Comparison of ENCODE assay signal across 16 mouse cellular contexts in the genomic region with DNA sequence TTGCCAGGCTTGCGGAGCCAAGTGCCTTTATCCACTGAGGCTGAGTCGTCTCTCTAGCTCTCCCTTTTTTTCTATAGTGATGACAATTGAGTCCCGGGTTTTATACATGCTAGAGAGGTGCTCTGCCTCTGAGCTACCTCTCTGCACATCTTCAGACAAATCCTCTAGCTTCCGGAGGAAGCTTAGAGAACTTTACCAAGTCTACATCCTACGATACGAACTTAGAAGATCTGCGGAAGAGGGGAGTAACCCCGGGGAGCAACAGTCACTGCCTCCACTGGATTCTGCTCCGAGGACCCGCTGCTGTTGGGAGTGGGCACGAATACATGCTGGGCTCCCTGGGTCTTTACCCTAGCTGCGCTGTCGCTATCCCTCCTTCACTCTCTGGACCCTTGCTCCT. TPM values are rescaled to one million over a fixed set of nuclear protein-coding genes. Genes with fewer than 3 reads are reported as not detected.
DNase-seq lines count a peak whose midpoint lies in the region; ATAC-seq and TF ChIP-seq lines count a peak whose summit lies in the region.
"Had no signal": no experiment of that assay in that cellular context is flagged by ENCODE, and none has a peak within 500 bp of the region (broad histone marks: within the 10 kb centered on the region; RNA-seq: fewer than 3 reads in every experiment).

No protein-coding gene starts in this region.

- H3K4me1 ChIP-seq in heart, embryonic 16.5 days (ENCODE audit: control insufficient read depth, insufficient read depth, low read length): peaks cover 5% of the 10 kb centered on the region
- no peaks in the 10 kb centered on the region; the same call in 1 of the 2 replicates for H3K4me1 ChIP-seq in stomach, embryonic 16.5 days (ENCODE audit: control insufficient read depth, insufficient read depth, low read length)
- no peaks in the 10 kb centered on the region for H3K4me1 ChIP-seq in stomach, postnatal 0 days (replicated peaks; ENCODE audit: control insufficient read depth, insufficient read depth)
- H3K4me1 ChIP-seq in intestine, embryonic 15.5 days (replicated peaks): peaks cover 7% of the 10 kb centered on the region

- TF ChIP-seq EP300 in stomach, postnatal 0 days (optimal IDR thresholded peaks at IDR 0.05): no peak

- no peaks in the 10 kb centered on the region for H3K9me3 ChIP-seq in heart, embryonic 16.5 days (replicated peaks; ENCODE audit: control insufficient read depth, low read length)
- no peaks in the 10 kb centered on the region for H3K9me3 ChIP-seq in stomach, embryonic 16.5 days (replicated peaks; ENCODE audit: control insufficient read depth, low read length)
- H3K9me3 ChIP-seq in stomach, postnatal 0 days (ENCODE audit: control insufficient read depth, low read length): no peaks in the 10 kb centered on the region
- no peaks in the 10 kb centered on the region for H3K9me3 ChIP-seq in intestine, embryonic 15.5 days
- H3K9me3 ChIP-seq: hindbrain, embryonic 12.5 days had no signal

- peak overlapping the region; percentile 17 for H3K4me3 ChIP-seq in heart, embryonic 16.5 days (ENCODE audit: low read length)
- H3K4me3 ChIP-seq in stomach, embryonic 16.5 days (replicated peaks; ENCODE audit: low read length): no peak overlapping the region
- no peak overlapping the region for H3K4me3 ChIP-seq in stomach, postnatal 0 days (ENCODE audit: low read depth, low read length)
- H3K4me3 ChIP-seq in intestine, embryonic 15.5 days (replicated peaks): no peak overlapping the region
- H3K4me3 ChIP-seq: hindbrain, embryonic 12.5 days had no signal

- TF ChIP-seq CTCF in stomach, postnatal 0 days (IDR thresholded peaks at IDR 0.05; ENCODE audit: low read depth): no peak

- no peak overlapping the region for H3K9ac ChIP-seq in heart, embryonic 16.5 days (ENCODE audit: low read length)
- H3K9ac ChIP-seq in stomach, embryonic 16.5 days (ENCODE audit: low read length): no peak overlapping the region
- H3K9ac ChIP-seq in stomach, postnatal 0 days (ENCODE audit: low read length): no peak overlapping the region
- H3K9ac ChIP-seq in intestine, embryonic 15.5 days: no peak overlapping the region
- H3K9ac ChIP-seq: hindbrain, embryonic 12.5 days; liver, embryonic 14.5 days had no signal

- peaks cover 34% of the 10 kb centered on the region for H3K27me3 ChIP-seq in heart, embryonic 16.5 days (ENCODE audit: control insufficient read depth, insufficient read depth, low read length)
- H3K27me3 ChIP-seq in stomach, embryonic 16.5 days (ENCODE audit: control insufficient read depth, insufficient read depth, low read length): peaks cover 10% of the 10 kb centered on the region
- H3K27me3 ChIP-seq in stomach, postnatal 0 days (ENCODE audit: control insufficient read depth, insufficient read depth, low read length): peaks cover 5% of the 10 kb centered on the region; the same call in 1 of the 2 replicates
- H3K27me3 ChIP-seq in intestine, embryonic 15.5 days (replicated peaks): peaks cover 9% of the 10 kb centered on the region

- WGBS in heart, embryonic 16.5 days: 24% methylated on average over 13 of the region's 13 CpGs
- 19% methylated on average over 13 of the region's 13 CpGs for WGBS in stomach, embryonic 16.5 days
- 30% methylated on average over 13 of the region's 13 CpGs for WGBS in stomach, postnatal 0 days
- 21% methylated on average over 13 of the region's 13 CpGs for WGBS in intestine, embryonic 15.5 days

- no peak for DNase-seq in heart, adult 11 months
- DNase-seq in stomach, postnatal 0 days (ENCODE audit: low spot score): no peak
- peak; percentile 46 for DNase-seq in naive thymus-derived CD4-positive, alpha-beta T cell, adult 2 months (ENCODE audit: low read depth)
- DNase-seq in adrenal gland, postnatal 10 days: no peak
- DNase-seq: cerebellum, adult 11 months; cerebellum, postnatal 36 days; gastrocnemius, postnatal 36 days; kidney, adult 11 months; lung, postnatal 4 days; right cerebral cortex, postnatal 25 days had no signal

- H3K4me2 ChIP-seq in heart, embryonic 16.5 days (ENCODE audit: low read depth, low read length): peak overlapping the region; percentile 42
- peak overlapping the region; percentile 1; the same call in 1 of the 2 replicates for H3K4me2 ChIP-seq in stomach, embryonic 16.5 days (ENCODE audit: low read depth, low read length)
- H3K4me2 ChIP-seq in stomach, postnatal 0 days (replicated peaks; ENCODE audit: low read depth): no peak overlapping the region
- H3K4me2 ChIP-seq in intestine, embryonic 15.5 days (replicated peaks): peak overlapping the region; percentile 33
- H3K4me2 ChIP-seq: hindbrain, embryonic 12.5 days had no signal

- H3K27ac ChIP-seq in heart, embryonic 16.5 days (ENCODE audit: low read length): no peak overlapping the region
- H3K27ac ChIP-seq in stomach, embryonic 16.5 days (ENCODE audit: low read length): no peak overlapping the region
- no peak overlapping the region for H3K27ac ChIP-seq in stomach, postnatal 0 days (replicated peaks)
- no peak overlapping the region for H3K27ac ChIP-seq in intestine, embryonic 15.5 days
- H3K27ac ChIP-seq: hindbrain, embryonic 12.5 days; liver, embryonic 14.5 days had no signal

- H3K36me3 ChIP-seq in heart, embryonic 16.5 days (ENCODE audit: control insufficient read depth, insufficient read depth): no peaks in the 10 kb centered on the region
- no peaks in the 10 kb centered on the region for H3K36me3 ChIP-seq in stomach, embryonic 16.5 days (ENCODE audit: control insufficient read depth, insufficient read depth, low read length)
- no peaks in the 10 kb centered on the region for H3K36me3 ChIP-seq in stomach, postnatal 0 days (ENCODE audit: control insufficient read depth, insufficient read depth, low read length)
- H3K36me3 ChIP-seq in intestine, embryonic 15.5 days: no peaks in the 10 kb centered on the region
- H3K36me3 ChIP-seq: hindbrain, embryonic 12.5 days had no signal

- no peak for ATAC-seq in heart, embryonic 16.5 days (replicated peaks; ENCODE audit: extremely low read depth, insufficient read depth, low FRiP score)
- no peak for ATAC-seq in stomach, embryonic 16.5 days (ENCODE audit: insufficient read depth, low FRiP score)
- ATAC-seq in stomach, postnatal 0 days (ENCODE audit: low FRiP score, low TSS enrichment): no peak
- ATAC-seq in intestine, embryonic 15.5 days: no peak
- ATAC-seq: midbrain, embryonic 16.5 days had no signal

RNA-seq across cellular contexts. Expression of a gene that starts 50.9 kb away (rescaled TPM):
- polyA plus RNA-seq in heart, embryonic 16.5 days (2015; fragmentation: Nextera tagmentation; extraction: Ambion mirVana): 36.6 and 40.8 TPM in 2 replicates
- polyA plus RNA-seq in stomach, embryonic 16.5 days (2015; fragmentation: Nextera tagmentation; extraction: Ambion mirVana): 42.9 and 45.8 TPM in 2 replicates
- polyA plus RNA-seq in stomach, postnatal 0 days (2015; fragmentation: Nextera tagmentation; extraction: Ambion mirVana): 18.9 and 19.8 TPM in 2 replicates
- polyA plus RNA-seq in intestine, embryonic 15.5 days (2015; fragmentation: Nextera tagmentation; extraction: Ambion mirVana): 55.1 and 62.1 TPM in 2 replicates
- 10 to 100 TPM; 10.1 to 14.5 TPM for total RNA-seq in adrenal gland, postnatal 10 days (2021)
